Mouse (Mus musculus) hindbrain, embryonic 15.5 days (tissue): ENCODE measurements at regions not wholly inside any gene's neighbourhood (a gene's known extent, or its start where the extent isn't known, plus 50 kb on each side); places are given as distances from the start of the nearest gene placed in this dataset.

Source experiments
- ATAC-seq: fragments of 200-750 bp; cut with Nextera tagmentation; 2 replicates; pipeline ENCODE4 v1.8.0; 2017; ENCODE audit warnings: low read depth, moderate number of reproducible peaks, moderate TSS enrichment; ENCODE audit not compliant: low FRiP score
- H3K27ac ChIP-seq: fragments of 300-500 bp; sonication (generic); replicated peaks from 2 replicates; pipeline ENCODE4 v1.5.1; 2015; ENCODE audit warnings: mild to moderate bottlenecking, inconsistent platforms
- H3K27me3 ChIP-seq: fragments of 300-500 bp; sonication (generic); 2 replicates; pipeline ENCODE4 v1.6.1; 2015; ENCODE audit warnings: control low read depth, inconsistent platforms
- H3K36me3 ChIP-seq: fragments of 300-500 bp; sonication (generic); 2 replicates; pipeline ENCODE4 v1.6.1; 2015; ENCODE audit warnings: control low read depth, inconsistent platforms
- H3K4me1 ChIP-seq: fragments of 300-500 bp; sonication (generic); replicated peaks from 2 replicates; pipeline ENCODE4 v1.6.1; 2015; ENCODE audit warnings: control low read depth, inconsistent platforms
- H3K4me2 ChIP-seq: fragments of 300-500 bp; sonication (generic); 2 replicates; pipeline ENCODE4 v1.6.1; 2015; ENCODE audit warnings: moderate library complexity, mild to moderate bottlenecking, inconsistent platforms
- H3K4me3 ChIP-seq: fragments of 300-500 bp; sonication (generic); 2 replicates; pipeline ENCODE4 v1.5.1; 2015; ENCODE audit warnings: mild to moderate bottlenecking, inconsistent platforms
- H3K9ac ChIP-seq: fragments of 300-500 bp; sonication (generic); 2 replicates; pipeline ENCODE4 v1.6.1; 2015; ENCODE audit warnings: inconsistent platforms
- H3K9me3 ChIP-seq: fragments of 300-500 bp; sonication (generic); 2 replicates; pipeline ENCODE4 v1.6.1; 2016; ENCODE audit warnings: control low read depth, inconsistent platforms
- WGBS: fragments of 180-500 bp; shearing (Covaris S2); methylation state at CpG from one replicate; pipeline ENCODE4 v1.1.7; 2015; 5-methylcytosine and 5-hydroxymethylcytosine counted together

DNA sequence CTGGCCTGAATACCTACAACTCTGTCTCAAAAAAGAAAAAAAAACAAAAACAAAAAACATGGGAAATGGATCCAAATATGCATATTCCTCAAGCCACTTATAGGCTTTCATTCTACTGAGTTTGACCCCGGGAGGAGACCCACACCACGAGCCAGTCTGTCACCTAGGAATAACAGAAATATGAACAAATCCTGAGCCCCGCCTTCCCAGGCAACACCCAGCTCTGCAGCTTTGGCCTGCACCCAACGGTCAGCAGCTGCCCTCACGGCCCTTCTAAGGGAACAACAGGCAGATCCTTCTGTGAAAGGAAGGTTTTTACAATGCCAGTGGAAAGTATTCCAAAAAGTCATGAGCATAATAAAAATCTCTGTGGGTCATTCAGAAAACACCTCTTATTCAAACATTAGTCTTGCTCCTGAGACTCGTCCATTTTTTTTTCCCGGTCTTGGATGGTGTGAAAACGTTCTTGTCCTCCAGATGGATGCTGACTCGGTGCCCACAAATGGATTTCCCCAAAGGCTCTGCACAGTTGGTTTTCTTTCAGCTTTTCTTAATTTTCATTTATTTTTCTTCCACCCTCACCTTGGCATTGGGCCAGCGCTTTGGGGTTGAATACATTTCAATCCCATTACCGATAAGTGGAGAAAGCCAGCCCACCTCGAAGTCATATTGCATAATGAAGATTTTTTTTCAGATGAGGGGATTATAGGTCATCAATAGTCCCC lies 130.6 kb upstream of the Ptprt start:
- Histone ChIP-seq H3K27me3 (no peaks in the 10 kb centered on the region), H3K9ac (no peak overlapping the region), H3K4me2 (no peak overlapping the region), H3K27ac (no peak overlapping the region), H3K4me3 (no peak overlapping the region), H3K9me3 (no peaks in the 10 kb centered on the region), H3K4me1 (peaks cover 5% of the 10 kb centered on the region; the same call in 1 of the 2 replicates), H3K36me3 (no peaks in the 10 kb centered on the region)
- WGBS, result 45% methylated on average over 12 of the region's 12 CpGs
- ATAC-seq, result no peak

DNA sequence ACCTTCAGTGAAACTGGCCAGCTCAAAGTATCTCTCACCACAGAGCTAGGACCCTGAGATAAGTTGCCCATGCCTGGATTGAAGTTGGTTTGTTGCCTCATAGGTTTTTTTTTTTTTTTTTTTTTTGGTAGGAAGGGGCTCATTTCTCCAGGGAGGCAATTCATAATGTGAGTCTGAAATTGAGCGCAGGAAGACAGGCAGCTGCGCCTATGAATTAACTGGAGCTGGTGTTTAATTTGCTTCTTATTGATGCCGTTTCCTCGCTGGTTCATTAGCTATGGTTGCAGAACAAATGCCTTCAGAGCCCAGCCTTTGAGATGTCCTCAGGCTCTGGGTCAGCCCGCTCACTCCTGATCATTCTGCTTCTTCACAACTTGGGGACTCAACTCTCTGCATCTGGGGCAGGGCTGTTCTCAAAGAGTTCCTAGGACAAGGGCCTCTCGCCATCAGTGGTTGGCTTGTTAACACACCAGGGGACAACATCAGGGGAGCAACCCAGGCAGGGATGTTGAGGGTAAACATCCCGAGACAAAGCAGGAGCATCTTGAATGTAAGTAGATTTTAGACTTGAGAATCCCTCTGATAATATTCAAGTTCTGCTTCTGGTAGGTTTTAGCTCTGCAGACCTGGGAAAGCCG lies 123.3 kb upstream of the Ptprt start:
- Histone ChIP-seq H3K4me1 (peaks cover 3% of the 10 kb centered on the region; the same call in 1 of the 2 replicates), H3K4me2 (no peak overlapping the region), H3K27ac (no peak overlapping the region), H3K27me3 (no peaks in the 10 kb centered on the region), H3K36me3 (no peaks in the 10 kb centered on the region), H3K9ac (no peak overlapping the region), H3K9me3 (no peaks in the 10 kb centered on the region), H3K4me3 (no peak overlapping the region)
- WGBS, result 52% methylated on average over 8 of the region's 8 CpGs
- ATAC-seq, result no peak

DNA sequence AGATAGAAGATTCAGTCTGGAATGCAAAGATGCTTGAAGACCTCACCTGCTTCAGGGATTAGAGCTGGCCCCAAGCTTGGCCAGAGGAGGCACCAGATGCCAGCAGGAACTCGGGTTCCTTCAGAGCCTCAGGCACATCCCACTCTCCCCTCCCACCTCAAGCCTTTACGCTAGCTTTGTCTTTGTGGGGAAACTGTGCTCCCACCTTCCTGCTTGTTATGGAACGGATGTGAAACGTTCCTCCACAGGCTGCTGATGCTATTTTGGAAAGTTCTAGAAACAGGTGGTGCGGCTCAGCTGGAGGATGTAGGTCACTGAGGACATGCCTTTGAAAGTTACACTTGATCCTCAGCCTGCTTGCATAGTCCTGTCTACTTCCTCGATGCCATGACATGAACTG lies 120.7 kb upstream of the Ptprt start:
- Histone ChIP-seq H3K4me2 (no peak overlapping the region), H3K36me3 (no peaks in the 10 kb centered on the region), H3K4me3 (no peak overlapping the region), H3K4me1 (peaks cover 3% of the 10 kb centered on the region; the same call in 1 of the 2 replicates), H3K9ac (no peak overlapping the region), H3K27me3 (no peaks in the 10 kb centered on the region), H3K27ac (no peak overlapping the region), H3K9me3 (no peaks in the 10 kb centered on the region)
- ATAC-seq, result no peak
- 86% methylated on average over 6 of the region's 6 CpGs for WGBS

DNA sequence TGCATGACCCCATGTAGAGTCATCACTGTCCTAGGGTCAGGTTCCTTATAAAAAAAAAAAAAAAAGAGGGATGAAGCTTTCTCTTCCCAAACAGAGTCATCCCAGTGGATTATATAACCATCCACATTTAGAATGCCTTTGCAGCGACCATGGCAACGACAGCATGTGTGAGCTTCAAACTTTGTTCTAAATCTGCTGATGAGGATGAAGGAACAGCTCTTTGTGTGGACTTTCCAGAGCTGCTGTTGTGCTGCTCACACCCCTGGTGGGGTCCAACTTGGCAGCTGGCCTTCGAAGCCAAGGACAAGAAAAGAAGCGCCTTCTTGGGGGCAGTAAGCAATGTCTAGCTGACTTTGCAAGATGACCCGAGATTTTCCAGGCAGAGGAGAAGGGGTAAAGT lies 115.6 kb upstream of the Ptprt start:
- 75% methylated on average over 5 of the region's 5 CpGs for WGBS
- no peak overlapping the region for H3K4me2 ChIP-seq
- H3K27ac ChIP-seq, result no peak overlapping the region
- H3K36me3 ChIP-seq, result no peaks in the 10 kb centered on the region
- H3K27me3 ChIP-seq, result no peaks in the 10 kb centered on the region
- H3K9me3 ChIP-seq, result no peaks in the 10 kb centered on the region
- no peak overlapping the region for H3K9ac ChIP-seq
- H3K4me3 ChIP-seq, result no peak overlapping the region
- no peak for ATAC-seq
- no peaks in the 10 kb centered on the region for H3K4me1 ChIP-seq

DNA sequence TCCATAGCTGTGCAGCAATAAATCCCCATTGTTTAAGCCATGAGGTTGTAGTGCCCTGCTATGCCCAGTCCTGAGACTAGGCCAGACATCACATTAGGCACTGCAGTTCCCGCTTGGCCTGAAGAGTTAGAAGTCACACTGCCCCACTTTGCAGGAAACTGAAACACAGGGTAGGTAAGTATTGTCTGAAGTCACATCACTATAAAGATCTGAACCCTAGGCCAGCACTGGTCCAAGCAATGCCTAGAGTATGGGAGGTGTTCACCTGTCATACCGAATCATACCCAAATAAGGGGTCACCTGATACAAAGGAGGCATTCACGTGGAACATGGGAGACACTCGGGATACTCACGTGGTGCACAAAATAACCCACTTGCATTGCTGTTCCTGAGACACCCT lies 111.6 kb upstream of the Ptprt start:
- Histone ChIP-seq H3K27ac (no peak overlapping the region), H3K27me3 (no peaks in the 10 kb centered on the region), H3K9me3 (no peaks in the 10 kb centered on the region), H3K4me1 (no peaks in the 10 kb centered on the region), H3K36me3 (no peaks in the 10 kb centered on the region), H3K4me2 (no peak overlapping the region), H3K4me3 (no peak overlapping the region), H3K9ac (no peak overlapping the region)
- 93% methylated on average over 5 of the region's 5 CpGs for WGBS
- no peak for ATAC-seq

DNA sequence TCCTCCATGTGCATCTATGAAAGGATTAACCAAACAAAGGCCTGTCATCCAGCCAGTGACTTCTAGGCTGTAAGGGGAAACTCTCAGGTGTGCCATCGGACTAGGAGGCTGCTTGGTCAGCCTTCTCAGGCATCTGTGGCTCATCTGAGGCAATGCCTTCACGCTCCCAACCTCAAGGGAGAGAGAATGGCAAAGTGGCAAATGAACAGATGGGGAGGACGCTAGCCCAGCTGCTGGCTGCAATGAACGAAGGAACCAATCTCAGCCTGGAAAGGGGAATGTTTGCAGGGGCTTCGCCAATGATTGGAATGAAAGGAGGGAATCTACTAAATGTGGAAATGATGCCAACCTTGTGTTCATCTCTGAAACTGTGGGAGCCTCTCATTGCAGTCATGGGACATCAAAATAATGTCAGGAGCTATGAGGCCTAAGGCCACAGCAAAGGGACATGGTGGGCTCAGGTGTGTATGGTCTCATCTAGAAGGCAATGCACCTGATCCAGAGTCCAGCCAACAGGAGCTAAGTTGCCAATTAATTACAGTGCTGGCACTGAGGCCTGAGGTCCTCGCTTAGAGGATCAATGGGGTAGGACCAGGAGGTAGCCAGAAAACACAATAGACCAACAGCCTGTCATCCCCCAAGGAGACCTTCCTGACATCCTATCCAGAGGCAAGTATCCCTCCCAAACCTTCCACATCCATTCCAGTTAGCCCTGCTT lies 108.9 kb upstream of the Ptprt start:
- 75% methylated on average over 6 of the region's 6 CpGs for WGBS
- Histone ChIP-seq H3K9ac (no peak overlapping the region), H3K27ac (no peak overlapping the region), H3K4me2 (no peak overlapping the region), H3K4me1 (no peaks in the 10 kb centered on the region), H3K27me3 (no peaks in the 10 kb centered on the region), H3K36me3 (no peaks in the 10 kb centered on the region), H3K4me3 (no peak overlapping the region), H3K9me3 (no peaks in the 10 kb centered on the region)
- ATAC-seq, result no peak

DNA sequence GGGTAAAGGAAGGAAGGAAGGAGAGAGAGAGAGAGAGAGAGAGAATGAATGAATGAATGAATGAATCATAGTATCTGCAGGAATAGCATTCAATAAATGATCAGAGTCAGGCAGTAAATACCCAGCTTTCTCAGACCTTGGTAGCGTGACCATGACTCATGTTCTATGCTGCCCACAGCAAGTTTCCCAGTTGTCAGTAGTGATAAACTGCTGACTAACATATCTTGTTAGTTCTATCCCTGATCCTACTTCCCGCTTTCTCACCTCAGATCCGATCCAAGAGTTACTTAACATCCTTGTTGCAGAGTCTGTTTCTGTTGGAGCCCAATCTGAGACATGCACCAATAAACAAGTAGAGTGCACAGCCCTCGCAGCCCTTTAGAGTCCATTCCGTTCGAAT lies 103.1 kb upstream of the Ptprt start:
- Histone ChIP-seq H3K9me3 (no peaks in the 10 kb centered on the region), H3K9ac (no peak overlapping the region), H3K36me3 (no peaks in the 10 kb centered on the region), H3K27me3 (no peaks in the 10 kb centered on the region), H3K4me3 (no peak overlapping the region), H3K4me1 (no peaks in the 10 kb centered on the region), H3K4me2 (no peak overlapping the region), H3K27ac (no peak overlapping the region)
- 96% methylated on average over 6 of the region's 6 CpGs for WGBS
- ATAC-seq, result no peak

DNA sequence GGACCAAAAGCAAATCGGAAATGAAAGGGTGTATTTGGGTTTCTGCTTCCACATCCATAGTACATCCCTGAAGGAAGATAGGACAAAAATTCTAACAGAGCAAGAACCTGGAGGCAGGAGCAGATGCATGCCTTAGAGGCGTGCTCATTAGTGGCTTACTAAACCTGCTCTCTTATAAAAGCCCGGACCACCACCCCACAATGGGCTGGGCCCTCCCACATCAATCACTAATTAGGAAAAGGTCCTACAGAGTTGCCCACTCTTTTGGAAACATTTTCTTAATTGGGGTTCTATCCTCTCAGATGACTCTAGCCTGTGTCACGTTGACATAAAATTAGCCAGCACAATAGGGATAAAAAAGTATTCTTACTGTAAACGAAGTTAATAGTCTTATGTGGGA lies 79.6 kb upstream of the Ptprt start:
- Histone ChIP-seq H3K4me3 (no peak overlapping the region), H3K4me1 (no peaks in the 10 kb centered on the region), H3K27ac (no peak overlapping the region), H3K27me3 (no peaks in the 10 kb centered on the region), H3K4me2 (no peak overlapping the region), H3K36me3 (no peaks in the 10 kb centered on the region), H3K9me3 (no peaks in the 10 kb centered on the region), H3K9ac (no peak overlapping the region)
- 77% methylated on average over 5 of the region's 5 CpGs for WGBS
- no peak for ATAC-seq

DNA sequence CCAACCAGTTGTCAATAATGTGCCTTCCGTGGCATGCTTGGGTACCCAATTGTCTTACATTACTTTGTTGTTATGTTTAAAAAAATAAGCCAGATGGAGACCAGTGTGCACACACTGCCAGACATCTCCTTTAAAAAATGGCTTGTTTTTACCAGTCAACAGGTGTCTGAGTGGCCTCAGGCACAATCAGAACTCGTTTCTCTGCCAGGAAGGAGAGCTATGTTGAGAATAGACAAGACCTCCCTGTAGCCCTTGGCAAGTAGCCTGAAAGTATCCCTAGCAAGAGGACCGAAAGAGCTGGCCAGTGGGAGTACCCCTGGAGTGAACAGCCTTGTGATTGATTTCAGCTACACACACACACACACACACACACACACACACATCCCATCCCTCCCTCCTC lies 74.8 kb upstream of the Ptprt start:
- no peak overlapping the region for H3K27ac ChIP-seq
- no peak overlapping the region for H3K4me2 ChIP-seq
- H3K4me1 ChIP-seq, result no peaks in the 10 kb centered on the region
- ATAC-seq, result no peak
- no peak overlapping the region for H3K9ac ChIP-seq
- H3K4me3 ChIP-seq, result no peak overlapping the region
- WGBS, result 45% methylated on average over 3 of the region's 3 CpGs
- no peaks in the 10 kb centered on the region for H3K36me3 ChIP-seq
- no peaks in the 10 kb centered on the region for H3K27me3 ChIP-seq
- no peaks in the 10 kb centered on the region for H3K9me3 ChIP-seq

DNA sequence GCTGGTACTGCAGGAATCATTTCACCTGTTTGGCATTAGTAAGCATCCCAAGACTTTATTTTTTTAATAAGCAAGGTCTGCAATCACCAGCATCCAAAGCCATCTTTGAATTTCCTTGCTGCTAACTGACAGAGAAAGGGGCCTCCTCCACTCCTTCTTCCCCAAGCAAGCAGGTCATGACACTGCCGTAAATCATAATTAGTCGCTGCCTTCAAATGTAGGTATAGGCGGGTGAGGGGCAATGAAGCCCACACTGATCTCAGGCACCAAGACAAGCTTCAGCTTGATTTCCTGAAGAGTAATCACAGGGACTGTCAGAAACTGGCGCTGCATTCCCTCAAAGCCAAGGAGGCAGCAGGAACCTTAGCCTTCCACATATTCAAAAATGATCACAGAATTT lies 73.3 kb upstream of the Ptprt start:
- no peak overlapping the region for H3K27ac ChIP-seq
- H3K9me3 ChIP-seq, result no peaks in the 10 kb centered on the region
- WGBS, result 72% methylated on average over 4 of the region's 4 CpGs
- no peak overlapping the region for H3K9ac ChIP-seq
- no peak overlapping the region for H3K4me3 ChIP-seq
- ATAC-seq, result no peak
- H3K36me3 ChIP-seq, result no peaks in the 10 kb centered on the region
- no peaks in the 10 kb centered on the region for H3K4me1 ChIP-seq
- no peaks in the 10 kb centered on the region for H3K27me3 ChIP-seq
- no peak overlapping the region for H3K4me2 ChIP-seq

DNA sequence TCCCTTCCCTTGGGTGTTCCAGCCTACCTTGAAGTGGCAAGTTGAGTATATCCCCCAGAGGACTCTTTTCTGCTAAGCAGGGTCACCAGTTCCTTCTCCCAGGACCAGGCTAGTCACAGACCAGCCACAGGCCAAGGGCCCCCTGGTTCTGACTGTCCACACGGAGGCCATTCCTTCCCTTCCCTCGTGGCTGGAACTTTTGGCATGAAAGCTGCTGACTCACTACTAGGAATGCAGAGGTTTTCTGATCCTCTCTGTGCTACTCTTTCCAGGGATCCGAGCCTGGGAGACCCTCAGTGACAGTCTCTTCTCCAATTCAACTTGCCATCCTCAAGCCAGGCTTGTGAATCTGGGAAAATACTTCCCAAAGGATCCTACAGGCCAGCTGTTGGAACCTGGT lies 59.1 kb upstream of the Ptprt start:
- no peaks in the 10 kb centered on the region for H3K36me3 ChIP-seq
- no peaks in the 10 kb centered on the region for H3K9me3 ChIP-seq
- no peak overlapping the region for H3K27ac ChIP-seq
- H3K4me1 ChIP-seq, result no peaks in the 10 kb centered on the region
- WGBS, result 68% methylated on average over 3 of the region's 3 CpGs
- H3K4me3 ChIP-seq, result no peak overlapping the region
- H3K4me2 ChIP-seq, result no peak overlapping the region
- H3K9ac ChIP-seq, result no peak overlapping the region
- ATAC-seq, result no peak
- no peaks in the 10 kb centered on the region for H3K27me3 ChIP-seq

DNA sequence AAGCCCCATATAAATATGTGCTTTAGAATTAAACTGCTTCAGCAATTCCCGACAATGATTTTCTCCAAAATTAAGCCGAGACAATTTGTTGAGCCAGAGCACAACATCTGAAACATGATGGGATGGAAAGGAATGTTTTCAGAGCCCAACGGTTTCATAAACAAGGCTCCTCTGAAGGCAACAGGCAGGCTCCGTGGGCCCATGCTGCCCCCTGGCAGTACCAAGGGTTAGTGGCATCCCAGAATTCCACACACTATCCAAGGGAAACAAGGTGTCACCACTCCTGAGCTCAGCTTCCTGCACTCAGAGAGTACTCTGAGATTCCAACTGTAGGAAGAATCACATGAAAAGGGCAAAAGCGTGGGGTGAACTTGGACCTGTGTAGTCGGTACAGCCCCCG lies 57.5 kb upstream of the Ptprt start:
- no peak for ATAC-seq
- no peaks in the 10 kb centered on the region for H3K4me1 ChIP-seq
- 72% methylated on average over 7 of the region's 7 CpGs for WGBS
- no peak overlapping the region for H3K9ac ChIP-seq
- H3K4me2 ChIP-seq, result no peak overlapping the region
- no peaks in the 10 kb centered on the region for H3K27me3 ChIP-seq
- no peak overlapping the region for H3K27ac ChIP-seq
- H3K4me3 ChIP-seq, result no peak overlapping the region
- no peaks in the 10 kb centered on the region for H3K36me3 ChIP-seq
- H3K9me3 ChIP-seq, result no peaks in the 10 kb centered on the region
